Mouse (Mus musculus): ENCODE measurements around the gene Ryr3.

- TF ChIP-seq CTCF (IDR thresholded peaks at IDR 0.05; ENCODE audit: low read depth) (no peak), EP300 (optimal IDR thresholded peaks at IDR 0.05) (no peak)
These were observed 335.1 kb downstream of the Ryr3 start for GRCm38 (mm10) chr2:112881805-112882204.
